Mouse (Mus musculus): ENCODE data around the gene Zfp385b. TPM values are rescaled to one million over a fixed set of nuclear protein-coding genes. Genes with fewer than 3 reads are reported as not detected.

Gene Zfp385b
- total RNA-seq, 2 experiments from 2014 or later: 47.0 to 49.9 TPM

- DNase-seq: no peak
Observed at GRCm38 (mm10) chr2:77790295-77790694, 29.1 kb downstream of the Zfp385b start.

- DNase-seq: no peak
Observed at GRCm38 (mm10) chr2:77781390-77781789, 38.0 kb downstream of the Zfp385b start.

- no peak for DNase-seq
Observed at GRCm38 (mm10) chr2:77777781-77778180, 41.7 kb downstream of the Zfp385b start.

- DNase-seq: no peak
Observed at GRCm38 (mm10) chr2:77777047-77777686, 42.3 kb downstream of the Zfp385b start.

GRCm38 (mm10) chr2:77775247-77775880 lies 44.1 kb downstream of the Zfp385b start:
- no peak for DNase-seq

GRCm38 (mm10) chr2:77770056-77770697 lies 49.3 kb downstream of the Zfp385b start:
- DNase-seq: no peak

GRCm38 (mm10) chr2:77768321-77768886 lies 51.0 kb downstream of the Zfp385b start:
- DNase-seq: peak in 1 of 2 experiments; percentile 27

- no peak for DNase-seq
Observed at GRCm38 (mm10) chr2:77761967-77762366, 57.5 kb downstream of the Zfp385b start.

- peak in 1 of 2 experiments; percentile 35 for DNase-seq
Observed at GRCm38 (mm10) chr2:77758403-77759071, 60.9 kb downstream of the Zfp385b start.

GRCm38 (mm10) chr2:77752491-77752890 lies 66.9 kb downstream of the Zfp385b start:
- DNase-seq: no peak

GRCm38 (mm10) chr2:77749631-77750030 lies 69.8 kb downstream of the Zfp385b start:
- no peak for DNase-seq

- no peak for DNase-seq
Observed at GRCm38 (mm10) chr2:77746417-77746816, 73.0 kb downstream of the Zfp385b start.

- no peak for DNase-seq
Observed at GRCm38 (mm10) chr2:77745246-77745645, 74.2 kb downstream of the Zfp385b start.

GRCm38 (mm10) chr2:77742359-77742758 lies 77.1 kb downstream of the Zfp385b start:
- DNase-seq: no peak

- no peak for DNase-seq
Observed at GRCm38 (mm10) chr2:77730196-77730595, 89.2 kb downstream of the Zfp385b start.

- no peak for DNase-seq
Observed at GRCm38 (mm10) chr2:77726798-77727197, 92.6 kb downstream of the Zfp385b start.

- no peak for DNase-seq
Observed at GRCm38 (mm10) chr2:77720806-77721205, 98.6 kb downstream of the Zfp385b start.

GRCm38 (mm10) chr2:77716367-77716766 lies 103.1 kb downstream of the Zfp385b start:
- no peak for DNase-seq

- no peak for DNase-seq
Observed at GRCm38 (mm10) chr2:77713886-77714285, 105.6 kb downstream of the Zfp385b start.

- no peak for DNase-seq
Observed at GRCm38 (mm10) chr2:77711751-77712150, 107.7 kb downstream of the Zfp385b start.

- peak in 1 of 2 experiments; percentile 35 for DNase-seq
Observed at GRCm38 (mm10) chr2:77709206-77709794, 110.1 kb downstream of the Zfp385b start.

GRCm38 (mm10) chr2:77707138-77707537 lies 112.3 kb downstream of the Zfp385b start:
- DNase-seq: no peak
